Mouse (Mus musculus): ENCODE data around the gene Fas. TPM values are rescaled to one million over a fixed set of nuclear protein-coding genes. Genes with fewer than 3 reads are reported as not detected.

Fas gene
- polyA plus RNA-seq, 1 experiment from 2014 or later: 57.9 TPM

DNA sequence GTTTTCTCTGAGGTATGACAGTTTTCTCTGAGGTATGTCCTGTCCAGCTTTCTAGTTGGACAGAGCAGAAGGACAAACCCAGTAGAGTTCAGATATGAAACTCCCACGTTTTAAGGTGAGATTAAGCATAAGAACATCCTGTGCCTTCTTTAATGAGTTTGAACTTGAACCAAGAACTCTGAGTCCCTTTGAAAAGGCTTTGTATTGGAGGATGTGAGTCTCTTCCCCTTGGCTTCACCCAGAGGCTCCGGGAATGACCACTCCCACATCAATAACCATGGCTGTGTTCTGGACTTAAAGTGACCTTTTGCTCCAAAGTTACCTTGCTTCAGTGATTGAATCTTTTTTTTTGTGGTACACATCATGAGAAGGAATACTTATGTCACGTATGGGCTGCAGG is 37.6 kb downstream of the Fas start:
- peak; percentile 46; the same call in 1 of the 2 replicates for ATAC-seq
- WGBS: 45% methylated on average over 3 of the region's 3 CpGs
- Histone ChIP-seq H3K9ac (replicated peaks; ENCODE audit: low read depth) (no peak overlapping the region), H3K36me3 (ENCODE audit: insufficient read depth, low read length) (no peaks in the 10 kb centered on the region), H3K27ac (ENCODE audit: low read length) (no peak overlapping the region), H3K27me3 (replicated peaks; ENCODE audit: insufficient read depth, low read length) (no peaks in the 10 kb centered on the region), H3K4me3 (ENCODE audit: low read depth, low read length) (no peak overlapping the region), H3K9me3 (ENCODE audit: low read length) (no peaks in the 10 kb centered on the region), H3K4me1 (ENCODE audit: insufficient read depth, low read depth, low read length) (no peaks in the 10 kb centered on the region), H3K4me2 (replicated peaks; ENCODE audit: low read depth, low read length) (no peak overlapping the region)
- DNase-seq (ENCODE audit: low spot score): peak; percentile 10
- TF ChIP-seq EP300 (IDR thresholded peaks at IDR 0.05) (peak; percentile 98), CTCF (IDR thresholded peaks at IDR 0.05) (no peak)

DNA sequence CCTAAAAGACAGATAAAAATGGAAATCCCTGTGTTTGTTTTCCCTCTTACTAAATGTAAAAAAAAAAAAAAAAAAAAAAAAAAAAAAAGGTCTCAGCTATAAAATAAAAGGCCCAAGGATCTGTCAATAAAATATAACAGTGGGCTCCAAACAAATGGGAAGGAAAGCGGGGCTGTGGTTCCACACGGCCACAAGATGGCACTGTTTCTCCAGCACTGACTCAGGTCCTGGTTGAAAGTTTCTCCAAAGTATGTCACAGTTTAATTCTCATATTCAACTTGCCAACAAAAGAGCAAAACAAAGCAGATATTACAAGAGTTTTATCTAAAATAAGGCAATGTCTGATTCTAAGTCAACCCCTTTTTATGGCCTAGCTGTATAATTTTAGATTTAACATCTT is 43.8 kb downstream of the Fas start:
- Histone ChIP-seq H3K9me3 (ENCODE audit: low read length) (no peaks in the 10 kb centered on the region), H3K4me3 (ENCODE audit: low read depth, low read length) (no peak overlapping the region), H3K4me2 (replicated peaks; ENCODE audit: low read depth, low read length) (no peak overlapping the region), H3K27ac (ENCODE audit: low read length) (no peak overlapping the region), H3K4me1 (ENCODE audit: insufficient read depth, low read depth, low read length) (no peaks in the 10 kb centered on the region), H3K27me3 (replicated peaks; ENCODE audit: insufficient read depth, low read length) (no peaks in the 10 kb centered on the region), H3K9ac (replicated peaks; ENCODE audit: low read depth) (no peak overlapping the region), H3K36me3 (ENCODE audit: insufficient read depth, low read length) (no peaks in the 10 kb centered on the region)
- ATAC-seq: no peak
- peak; percentile 87 for DNase-seq (ENCODE audit: low spot score)
- peak; percentile 91 for TF ChIP-seq CTCF (IDR thresholded peaks at IDR 0.05)
- no peak for TF ChIP-seq EP300 (IDR thresholded peaks at IDR 0.05)
- WGBS: 2% methylated on average over 2 of the region's 2 CpGs

DNA sequence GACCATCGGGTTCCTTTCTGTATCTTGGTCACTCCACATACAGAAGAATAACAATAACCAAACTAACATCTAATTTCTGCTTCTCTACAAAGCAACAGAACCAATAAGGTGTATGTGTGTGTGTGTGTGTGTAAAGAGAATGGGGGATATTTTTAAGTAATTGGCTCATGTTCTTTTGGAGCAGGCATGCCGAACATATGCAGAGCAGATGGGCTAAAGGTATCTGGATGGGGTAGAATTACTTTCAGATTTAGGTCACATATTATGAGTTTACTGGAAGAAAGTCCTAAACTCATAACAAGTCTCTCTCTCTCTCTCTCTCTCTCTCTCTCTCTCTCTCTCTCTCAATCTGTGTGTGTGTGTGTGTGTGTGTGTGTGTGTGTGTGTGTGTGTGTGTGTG is 54.2 kb downstream of the Fas start:
- Histone ChIP-seq H3K9me3 (ENCODE audit: low read length) (no peaks in the 10 kb centered on the region), H3K9ac (replicated peaks; ENCODE audit: low read depth) (no peak overlapping the region), H3K4me3 (ENCODE audit: low read depth, low read length) (no peak overlapping the region), H3K27ac (ENCODE audit: low read length) (no peak overlapping the region), H3K27me3 (replicated peaks; ENCODE audit: insufficient read depth, low read length) (no peaks in the 10 kb centered on the region), H3K4me2 (replicated peaks; ENCODE audit: low read depth, low read length) (no peak overlapping the region), H3K4me1 (ENCODE audit: insufficient read depth, low read depth, low read length) (no peaks in the 10 kb centered on the region), H3K36me3 (ENCODE audit: insufficient read depth, low read length) (no peaks in the 10 kb centered on the region)
- DNase-seq (ENCODE audit: low spot score) (no peak), ATAC-seq (no peak)
- no peak for TF ChIP-seq CTCF (IDR thresholded peaks at IDR 0.05)
- no peak for TF ChIP-seq EP300 (IDR thresholded peaks at IDR 0.05)
- WGBS: 83% methylated on average over 2 of the region's 2 CpGs

DNA sequence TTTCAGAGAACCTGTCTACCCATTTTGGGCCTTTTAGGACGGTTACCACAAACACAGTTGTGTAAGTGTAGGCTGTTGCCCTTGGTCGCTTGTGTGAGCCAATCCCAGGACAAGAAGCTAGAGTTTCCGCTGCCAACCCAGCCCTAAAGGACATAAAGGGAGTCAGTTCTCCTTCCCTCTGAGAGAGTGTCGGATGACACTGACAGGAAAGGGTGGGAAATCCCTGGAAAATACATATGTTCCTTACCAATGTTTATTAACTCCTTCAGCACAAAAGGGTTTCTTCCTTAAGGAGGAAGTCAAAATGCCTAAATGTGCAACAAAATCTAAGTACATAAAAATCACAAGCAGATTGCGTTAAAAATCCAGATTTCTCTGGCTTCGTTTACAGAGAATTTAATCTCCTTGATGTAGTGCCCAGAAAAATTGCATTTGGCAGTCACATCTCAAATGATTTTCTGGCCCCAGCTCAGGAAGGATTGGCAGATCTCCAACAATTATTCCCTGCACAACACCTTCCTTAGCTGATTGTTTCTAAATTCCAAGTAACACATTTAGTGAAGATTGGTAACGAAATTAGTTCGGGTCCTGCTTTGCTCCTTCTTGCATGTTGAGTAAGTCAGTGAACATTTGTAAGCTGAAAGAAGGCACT is 55.3 kb downstream of the Fas start:
- DNase-seq (ENCODE audit: low spot score) (peak; percentile 72), ATAC-seq (peak; percentile 87)
- H3K9me3 ChIP-seq (ENCODE audit: low read length): no peaks in the 10 kb centered on the region
- peak overlapping the region; percentile 62 for H3K27ac ChIP-seq (ENCODE audit: low read length)
- 0 out of 2 replicates have a peak overlapping the region, but pooled peaks have one; percentile 8 for H3K4me2 ChIP-seq (replicated peaks; ENCODE audit: low read depth, low read length)
- H3K4me3 ChIP-seq (ENCODE audit: low read depth, low read length): no peak overlapping the region
- H3K27me3 ChIP-seq (replicated peaks; ENCODE audit: insufficient read depth, low read length): no peaks in the 10 kb centered on the region
- H3K9ac ChIP-seq (replicated peaks; ENCODE audit: low read depth): no peak overlapping the region
- H3K4me1 ChIP-seq (ENCODE audit: insufficient read depth, low read depth, low read length): no peaks in the 10 kb centered on the region
- TF ChIP-seq CTCF (IDR thresholded peaks at IDR 0.05) (no peak), EP300 (IDR thresholded peaks at IDR 0.05) (peak; percentile 82)
- no peaks in the 10 kb centered on the region for H3K36me3 ChIP-seq (ENCODE audit: insufficient read depth, low read length)
- 12% methylated on average over 8 of the region's 8 CpGs for WGBS

DNA sequence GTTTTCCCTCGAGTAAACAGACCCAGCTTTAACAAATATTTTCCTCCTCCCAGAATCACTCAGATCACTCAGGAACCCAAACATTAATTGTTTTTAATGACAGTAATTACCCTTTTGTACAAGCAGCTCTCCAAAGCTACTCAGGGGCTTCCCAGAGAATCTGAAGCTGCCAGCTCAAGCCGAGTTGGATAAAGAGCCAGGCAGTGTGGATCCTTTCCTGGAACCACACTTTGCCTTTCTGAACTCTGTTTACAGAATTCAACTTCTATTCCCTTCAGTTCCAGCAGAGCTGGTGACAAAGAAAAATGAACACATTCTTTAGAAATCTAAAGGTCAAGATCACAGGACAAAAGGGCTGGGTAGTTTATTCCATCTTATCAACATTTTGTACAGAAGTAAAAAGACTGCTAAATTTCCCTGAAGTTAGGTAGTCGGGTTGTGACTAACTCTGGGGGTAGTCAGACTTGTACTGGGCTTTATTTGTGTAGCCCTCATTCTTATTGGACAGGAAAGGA is 62.9 kb downstream of the Fas start:
- Histone ChIP-seq H3K9me3 (ENCODE audit: low read length) (no peaks in the 10 kb centered on the region), H3K9ac (replicated peaks; ENCODE audit: low read depth) (no peak overlapping the region), H3K4me1 (ENCODE audit: insufficient read depth, low read depth, low read length) (0 out of 2 replicates have a peak, but pooled peaks cover 4% of the 10 kb centered on the region), H3K4me2 (replicated peaks; ENCODE audit: low read depth, low read length) (no peak overlapping the region; the same call in 1 of the 2 replicates), H3K4me3 (ENCODE audit: low read depth, low read length) (no peak overlapping the region), H3K36me3 (ENCODE audit: insufficient read depth, low read length) (no peaks in the 10 kb centered on the region), H3K27me3 (replicated peaks; ENCODE audit: insufficient read depth, low read length) (no peaks in the 10 kb centered on the region), H3K27ac (ENCODE audit: low read length) (no peak overlapping the region)
- 6% methylated on average over 3 of the region's 3 CpGs for WGBS
- DNase-seq (ENCODE audit: low spot score): peak; percentile 59
- peak; percentile 77 for ATAC-seq
- TF ChIP-seq CTCF (IDR thresholded peaks at IDR 0.05) (no peak), EP300 (IDR thresholded peaks at IDR 0.05) (peak; percentile 82)

DNA sequence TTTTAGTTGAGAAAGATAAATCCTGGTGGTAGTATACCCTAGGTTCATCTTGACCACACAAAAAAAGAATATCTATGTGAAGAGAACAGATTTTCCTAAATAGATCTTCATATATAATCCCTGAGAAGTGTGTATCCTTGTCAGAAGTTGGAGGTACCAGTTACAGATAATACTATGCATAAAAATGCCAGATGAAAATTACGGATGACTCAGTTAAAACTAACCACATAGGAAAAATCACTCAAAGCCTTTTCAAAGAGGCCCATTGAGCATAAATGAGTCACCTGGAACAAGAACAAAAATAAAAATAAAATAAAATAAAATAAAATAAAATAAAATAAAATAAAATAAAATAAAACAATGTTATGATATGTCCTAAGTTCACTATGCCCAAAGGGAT is 72.2 kb downstream of the Fas start:
- ATAC-seq (no peak), DNase-seq (ENCODE audit: low spot score) (no peak)
- Histone ChIP-seq H3K9ac (replicated peaks; ENCODE audit: low read depth) (no peak overlapping the region), H3K4me2 (replicated peaks; ENCODE audit: low read depth, low read length) (no peak overlapping the region), H3K9me3 (ENCODE audit: low read length) (peaks cover 4% of the 10 kb centered on the region), H3K27ac (ENCODE audit: low read length) (no peak overlapping the region), H3K4me3 (ENCODE audit: low read depth, low read length) (no peak overlapping the region), H3K27me3 (replicated peaks; ENCODE audit: insufficient read depth, low read length) (no peaks in the 10 kb centered on the region), H3K4me1 (ENCODE audit: insufficient read depth, low read depth, low read length) (no peaks in the 10 kb centered on the region), H3K36me3 (ENCODE audit: insufficient read depth, low read length) (no peaks in the 10 kb centered on the region)
- 95% methylated on average over 1 of the region's 1 CpGs for WGBS
- TF ChIP-seq CTCF (IDR thresholded peaks at IDR 0.05) (no peak), EP300 (IDR thresholded peaks at IDR 0.05) (no peak)

Data from lung, postnatal 0 days (tissue).